Mouse (Mus musculus) layer of hippocampus, postnatal 25 days (tissue): ENCODE results near the gene Isg20l2. TPM values are rescaled to one million over a fixed set of nuclear protein-coding genes. Genes with fewer than 3 reads are reported as not detected.
"Not testable (repeated sequence)": the region's sequence is repeated elsewhere in the genome, so short reads cannot be mapped to it uniquely, and the experiment has no call there.

Experiments
- DNase-seq, 2 experiments: peaks; one replicate each; pipeline ENCODE4 v3.0.0; 2022; ENCODE audit warnings: mixed read lengths in 2 of 2, low spot score in 1 of 2; ENCODE audit errors: extremely low spot score in 1 of 2
- total RNA-seq, 2 experiments: library from RNA; stranded (reverse); gene quantifications; 2 replicates each; pipeline ENCODE4 v1.2.3; 2021

Isg20l2 gene
- 10 to 100 TPM; 14.7 to 17.1 TPM for total RNA-seq

- DNase-seq, result peak; percentile 97
Measured at GRCm38 (mm10) chr3:87930078-87930795, at the start of gene Isg20l2, which contains the start of gene Rrnad1. Isg20l2 (plus strand) TSS chr3:87930314. Rrnad1 (minus strand) TSS chr3:87930717.

GRCm38 (mm10) chr3:87884291-87884690 lies 45.8 kb upstream of the Isg20l2 start:
- DNase-seq, result no peak

- DNase-seq, result peak; percentile 32 to 37
Measured at GRCm38 (mm10) chr3:87884708-87885251, 45.3 kb upstream of the Isg20l2 start.

DNA sequence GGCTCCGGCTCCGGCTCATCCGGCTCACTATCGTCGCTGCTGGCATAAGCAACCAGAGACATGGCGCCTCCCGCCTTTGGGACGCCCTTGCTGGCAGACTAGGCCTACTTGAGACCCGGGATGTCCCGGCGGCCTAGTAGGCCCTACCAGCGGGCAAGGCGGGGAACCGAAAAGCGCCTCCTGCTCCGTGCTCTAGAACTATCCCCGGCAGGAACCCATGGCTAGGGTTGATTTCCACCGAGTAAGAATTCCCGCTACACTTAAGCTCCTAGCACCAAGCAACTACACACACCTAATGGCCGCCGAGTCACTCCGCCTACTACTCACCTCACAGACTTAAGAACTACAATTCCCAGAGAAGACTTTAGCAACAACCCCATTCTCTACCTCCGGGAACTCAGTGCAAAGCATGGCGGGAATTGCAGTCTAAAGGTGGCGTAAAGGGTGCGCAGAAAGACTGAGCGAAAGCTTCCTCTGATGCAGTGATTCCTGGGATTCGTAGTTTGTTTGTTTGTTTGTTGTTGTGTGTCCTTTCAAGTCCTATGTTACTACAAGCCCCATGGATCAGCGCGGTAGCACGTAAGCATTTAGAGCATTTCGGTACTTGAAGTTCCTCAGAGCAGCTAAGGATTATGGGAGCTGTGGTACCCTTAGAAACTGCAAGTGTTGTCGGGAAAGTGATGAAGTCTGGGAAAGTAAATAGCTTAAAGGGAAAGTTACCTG lies 44.7 kb upstream of the Isg20l2 start, which contains the start of gene Prcc:
Gene Prcc (minus strand): TSS at position 328 of the 723 bp plus-strand sequence.
- peak; percentile 63 to 71 for DNase-seq

GRCm38 (mm10) chr3:87886004-87886365 lies 44.1 kb upstream of the Isg20l2 start:
- DNase-seq, result peak in 1 of 2 experiments; percentile 43

- no peak for DNase-seq
Measured at GRCm38 (mm10) chr3:87886416-87886815, 43.7 kb upstream of the Isg20l2 start.

- not testable (repeated sequence) for DNase-seq
Measured at GRCm38 (mm10) chr3:87887400-87887799, 42.7 kb upstream of the Isg20l2 start.

GRCm38 (mm10) chr3:87891481-87891880 lies 38.6 kb upstream of the Isg20l2 start:
- DNase-seq, result no peak

DNA sequence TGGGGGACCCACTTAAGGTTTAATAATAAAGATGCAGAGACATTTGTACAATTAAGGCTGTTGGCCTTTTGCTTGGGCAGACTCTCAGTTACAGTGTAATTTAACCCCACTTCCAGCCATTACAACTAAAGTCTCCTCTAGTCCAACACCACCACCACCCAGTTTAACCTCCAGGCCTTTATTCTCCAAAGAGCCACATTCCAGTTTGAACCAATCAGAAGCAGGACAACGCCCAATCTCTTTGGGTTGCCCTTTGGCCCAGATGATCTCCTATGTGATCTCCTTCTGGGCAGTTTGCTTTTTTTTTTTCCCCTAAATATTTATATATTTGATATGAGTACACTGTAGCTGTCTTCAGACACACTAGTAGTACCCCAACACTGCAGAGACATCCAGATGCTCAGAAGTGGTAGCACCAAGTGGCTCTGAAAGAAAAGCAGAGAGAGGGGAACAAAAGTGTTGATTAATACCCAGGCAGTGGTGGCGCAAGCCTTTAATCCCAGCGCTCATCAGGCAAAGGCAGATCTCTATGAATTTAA lies 36.7 kb upstream of the Isg20l2 start:
- DNase-seq, result no peak

- DNase-seq, result no peak
Measured at GRCm38 (mm10) chr3:87899266-87899665, 30.8 kb upstream of the Isg20l2 start.

GRCm38 (mm10) chr3:87899776-87900175 lies 30.3 kb upstream of the Isg20l2 start:
- no peak for DNase-seq

GRCm38 (mm10) chr3:87901036-87901624 lies 29.0 kb upstream of the Isg20l2 start:
- DNase-seq, result no peak

DNA sequence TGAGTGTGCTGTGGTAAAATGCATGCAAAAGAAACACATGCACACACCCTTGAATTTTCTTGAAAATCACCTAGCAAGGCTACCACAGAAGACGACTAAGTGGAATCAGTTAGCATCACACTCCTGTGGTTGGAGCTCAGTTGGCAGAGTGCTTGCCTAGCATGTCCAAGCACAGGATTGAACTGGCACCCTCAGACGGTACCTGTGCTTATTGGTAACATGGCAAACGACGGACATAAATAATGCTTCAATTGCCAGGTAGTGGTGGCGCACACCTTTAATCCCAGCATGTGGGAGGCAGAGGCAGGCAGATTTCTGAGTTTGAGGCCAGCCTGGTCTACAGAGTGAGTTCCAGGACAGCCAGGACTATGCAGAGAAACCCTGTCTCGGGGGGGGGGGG lies 28.2 kb upstream of the Isg20l2 start:
- not testable (repeated sequence) for DNase-seq

- no peak for DNase-seq
Measured at GRCm38 (mm10) chr3:87903821-87904220, 26.3 kb upstream of the Isg20l2 start.

GRCm38 (mm10) chr3:87905880-87906485 lies 24.1 kb upstream of the Isg20l2 start, which contains the start of gene Hdgf:
Hdgf (plus strand) TSS chr3:87906321.
- DNase-seq, result peak; percentile 75 to 90

DNA sequence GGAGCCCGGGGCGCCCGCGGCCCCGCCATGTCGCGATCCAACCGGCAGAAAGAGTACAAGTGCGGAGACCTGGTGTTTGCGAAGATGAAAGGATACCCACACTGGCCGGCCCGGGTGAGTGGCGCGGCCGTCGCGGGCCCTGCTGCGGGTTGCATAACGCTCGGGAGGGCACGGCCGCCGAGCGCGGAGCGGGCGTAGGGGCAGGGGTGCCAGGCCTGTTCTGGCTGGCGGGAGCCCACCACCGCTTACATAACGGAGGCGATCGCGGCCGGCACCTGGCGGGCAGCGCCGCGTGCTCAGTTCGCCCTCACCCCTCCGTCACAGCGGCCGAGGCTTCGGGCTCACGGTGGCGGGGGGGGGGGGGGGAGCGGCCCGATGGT lies 23.5 kb upstream of the Isg20l2 start:
- peak in 1 of 2 experiments; percentile 41 for DNase-seq

- no peak for DNase-seq
Measured at GRCm38 (mm10) chr3:87906981-87907857, 22.9 kb upstream of the Isg20l2 start.

- DNase-seq, result no peak
Measured at GRCm38 (mm10) chr3:87907906-87908305, 22.2 kb upstream of the Isg20l2 start.

DNA sequence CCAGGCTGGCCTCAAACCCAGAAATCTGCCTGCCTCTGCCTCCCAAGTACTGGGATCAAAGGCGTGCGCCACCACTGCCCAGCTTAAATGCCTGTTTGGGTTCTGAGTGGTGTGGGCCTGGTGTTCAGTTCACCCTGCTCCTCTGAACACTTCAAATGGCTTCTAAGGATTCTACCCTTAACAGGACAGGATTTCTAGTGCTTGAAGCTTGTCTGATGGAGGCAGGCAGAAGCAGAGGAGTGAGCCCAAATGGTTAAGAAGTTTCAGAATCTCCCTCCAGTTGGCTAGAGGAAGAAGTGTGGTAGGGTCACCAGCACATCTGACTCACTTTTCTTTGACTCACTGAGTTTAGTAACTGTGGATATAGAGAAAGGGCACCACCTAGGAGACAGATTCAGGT lies 20.7 kb upstream of the Isg20l2 start:
- DNase-seq, result no peak
